Mouse (Mus musculus) embryonic fibroblast, embryonic 13.5 days (primary cell): ENCODE results near the gene Dcbld1.

ENCODE experiments used
- CTCF ChIP-seq: IDR thresholded peaks from 2 replicates; pipeline ENCODE4 v1.5.1; 2011; ENCODE audit warnings: mild to moderate bottlenecking, control low read depth, low read length, moderate library complexity, borderline replicate concordance; ENCODE audit not compliant: insufficient read depth
- POLR2A ChIP-seq: IDR thresholded peaks from 2 replicates; pipeline ENCODE4 v1.6.1; 2011; ENCODE audit warnings: low read depth, mild to moderate bottlenecking, control low read depth, low read length, moderate library complexity

GRCm38 (mm10) chr10:52257768-52258167 is 24.3 kb downstream of the Dcbld1 start:
- TF ChIP-seq CTCF (no peak), POLR2A (no peak)
